Mouse (Mus musculus) lung, embryonic 14.5 days (tissue): ENCODE measurements around the gene 1700020A23Rik. TPM values are rescaled to one million over a fixed set of nuclear protein-coding genes. Genes with fewer than 3 reads are reported as not detected.

Experiments
- ATAC-seq: fragments of 200-750 bp; cut with Nextera tagmentation; 2 replicates; pipeline ENCODE4 v1.8.0; 2017; ENCODE audit warnings: mild to moderate bottlenecking, moderate TSS enrichment, moderate library complexity; ENCODE audit not compliant: insufficient read depth
- DNase-seq: peaks from one replicate; pipeline ENCODE4 v3.0.0-alpha.2; 2015
- H3K27ac ChIP-seq: fragments of 300-500 bp; sonication (generic); 2 replicates; pipeline ENCODE4 v1.5.1; 2014; ENCODE audit warnings: low read depth, mild to moderate bottlenecking, moderate library complexity
- H3K27me3 ChIP-seq: fragments of 300-500 bp; sonication (generic); 2 replicates; pipeline ENCODE4 v1.6.1; 2014; ENCODE audit warnings: low read length, control low read depth; ENCODE audit not compliant: insufficient read depth
- H3K36me3 ChIP-seq: fragments of 300-500 bp; sonication (generic); 2 replicates; pipeline ENCODE4 v1.6.1; 2014; ENCODE audit warnings: control low read depth; ENCODE audit not compliant: insufficient read depth
- H3K4me1 ChIP-seq: fragments of 300-500 bp; sonication (generic); 2 replicates; pipeline ENCODE4 v1.6.1; 2014; ENCODE audit warnings: antibody characterized with exemption, control low read depth; ENCODE audit not compliant: insufficient read depth
- H3K4me2 ChIP-seq: fragments of 300-500 bp; sonication (generic); 2 replicates; pipeline ENCODE4 v1.6.1; 2014; ENCODE audit warnings: mild to moderate bottlenecking
- H3K4me3 ChIP-seq: fragments of 300-500 bp; sonication (generic); 2 replicates; pipeline ENCODE4 v1.5.1; 2014; ENCODE audit warnings: low read depth, low read length
- H3K9ac ChIP-seq: fragments of 300-500 bp; sonication (generic); 2 replicates; pipeline ENCODE4 v1.6.1; 2014
- H3K9me3 ChIP-seq: fragments of 300-500 bp; sonication (generic); 2 replicates; pipeline ENCODE4 v1.6.1; 2016; ENCODE audit warnings: low read depth, low read length, control low read depth
- CTCF ChIP-seq: IDR thresholded peaks from 2 replicates; pipeline ENCODE4 v1.5.1; 2016; ENCODE audit warnings: antibody characterized with exemption, low read depth
- WGBS: fragments of 180-500 bp; shearing (Covaris S2); extraction: QIAGEN DNeasy Blood & Tissue Kit; methylation state at CpG from one replicate; pipeline ENCODE4 v1.1.7; 2014; 5-methylcytosine and 5-hydroxymethylcytosine counted together
- polyA plus RNA-seq: library from polyadenylated mRNA; unstranded; fragments of >200 nt; fragmentation: Nextera tagmentation; extraction: Ambion mirVana; gene quantifications from 2 replicates; pipeline ENCODE4 v1.2.1, GENCODE M21; 2014

The 1700020A23Rik gene
- polyA plus RNA-seq, 1 experiment from 2014 or later, result not detected

DNA sequence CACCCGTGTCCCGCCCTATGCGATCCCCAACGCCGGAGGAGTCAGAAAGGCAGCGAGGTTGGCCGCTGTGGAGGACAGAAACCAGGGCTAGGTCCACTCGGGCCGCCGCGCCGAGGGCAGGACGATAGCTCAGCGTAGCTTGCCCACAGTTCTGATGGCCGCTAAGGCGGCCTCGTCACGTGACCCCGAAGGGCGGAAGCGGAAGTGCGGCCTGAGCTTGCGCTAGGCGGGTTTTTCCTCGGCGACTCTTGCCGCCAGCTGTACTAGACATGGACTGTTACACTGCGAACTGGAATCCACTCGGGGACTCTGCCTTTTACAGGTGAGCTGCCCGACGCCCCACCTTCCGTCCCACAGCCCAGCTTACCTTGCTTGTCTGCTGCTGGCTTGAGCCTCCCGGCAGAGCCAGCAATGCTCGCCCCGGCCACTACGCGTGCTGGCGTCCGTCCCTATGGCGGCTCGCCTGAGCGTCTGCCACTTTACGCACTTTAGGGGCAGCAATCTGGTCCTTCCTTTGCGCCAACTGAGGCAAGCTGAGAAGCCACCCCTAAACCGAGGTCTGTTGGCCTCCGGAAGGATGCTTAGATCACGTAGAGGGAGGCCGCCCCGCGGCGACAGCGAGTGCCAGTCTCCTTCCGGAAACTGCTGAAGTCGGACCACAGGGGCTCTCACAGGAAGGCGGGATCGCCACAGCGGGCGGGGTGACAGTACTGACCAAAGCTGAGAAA lies 19.2 kb downstream of the 1700020A23Rik start, which contains the start of the genes Vps16 and Pced1a:
Vps16 (plus strand) TSS at position 214 of the 728 bp plus-strand sequence.
Pced1a (minus strand) TSS at position 576 of the 728 bp plus-strand sequence.
- WGBS, result under 1% methylated on average over 58 of the region's 58 CpGs
- TF ChIP-seq CTCF, result peak; percentile 73
- H3K27ac ChIP-seq, result peak within 1 kb of the TSS; percentile 84

GRCm38 (mm10) chr2:130425112-130425511 lies 20.1 kb downstream of the 1700020A23Rik start:
- peak; percentile 59 for DNase-seq
- H3K27me3 ChIP-seq, result no peaks in the 10 kb centered on the region
- WGBS, result 39% methylated on average over 5 of the region's 5 CpGs
- H3K4me1 ChIP-seq, result peaks cover 14% of the 10 kb centered on the region; the same call in 1 of the 2 replicates
- H3K4me3 ChIP-seq, result peak overlapping the region; percentile 72
- peak overlapping the region; percentile 83 for H3K9ac ChIP-seq
- H3K36me3 ChIP-seq, result peaks cover 7% of the 10 kb centered on the region; the same call in 1 of the 2 replicates
- H3K4me2 ChIP-seq, result peak overlapping the region; percentile 94
- no peak overlapping the region; the same call in 1 of the 2 replicates for H3K27ac ChIP-seq
- ATAC-seq, result no peak
- peak; percentile 31; the same call in 1 of the 2 replicates for TF ChIP-seq CTCF
- no peaks in the 10 kb centered on the region for H3K9me3 ChIP-seq

More for the DNA sequence above, 19.2 kb downstream of the 1700020A23Rik start, which contains the start of the genes Vps16 and Pced1a:
- Histone ChIP-seq H3K9ac (peak within 1 kb of the TSS; percentile 83), H3K27me3 (no peaks in the 10 kb centered on the region), H3K36me3 (peaks cover 13% of the 10 kb centered on the region; the same call in 1 of the 2 replicates), H3K4me3 (peak within 1 kb of the TSS; percentile 72), H3K4me1 (peaks cover 14% of the 10 kb centered on the region; the same call in 1 of the 2 replicates), H3K4me2 (peak within 1 kb of the TSS; percentile 94), H3K9me3 (no peaks in the 10 kb centered on the region)
- ATAC-seq (peak; percentile 96), DNase-seq (peak; percentile 97)

DNA sequence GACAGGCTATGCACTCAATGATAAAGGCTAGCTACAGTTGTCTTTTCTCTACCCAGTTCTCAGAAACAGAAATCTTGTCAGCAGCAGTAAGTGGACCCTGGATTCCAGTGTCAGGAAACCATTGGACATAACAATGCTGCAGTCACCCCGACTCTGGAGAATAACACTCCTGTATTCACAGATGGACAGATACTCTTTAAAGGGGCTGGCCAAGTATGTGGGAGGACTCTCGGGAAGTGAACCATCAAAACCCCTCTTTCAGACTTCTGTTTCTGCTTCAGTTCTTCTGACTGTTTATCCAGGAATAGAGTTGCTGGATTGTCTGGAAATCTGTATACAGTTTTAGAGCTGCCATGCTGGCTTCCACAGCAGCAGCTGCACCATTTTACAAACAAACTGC lies 24.8 kb downstream of the 1700020A23Rik start:
- H3K36me3 ChIP-seq, result peaks cover 10% of the 10 kb centered on the region; the same call in 1 of the 2 replicates
- TF ChIP-seq CTCF, result no peak
- ATAC-seq, result no peak

DNA sequence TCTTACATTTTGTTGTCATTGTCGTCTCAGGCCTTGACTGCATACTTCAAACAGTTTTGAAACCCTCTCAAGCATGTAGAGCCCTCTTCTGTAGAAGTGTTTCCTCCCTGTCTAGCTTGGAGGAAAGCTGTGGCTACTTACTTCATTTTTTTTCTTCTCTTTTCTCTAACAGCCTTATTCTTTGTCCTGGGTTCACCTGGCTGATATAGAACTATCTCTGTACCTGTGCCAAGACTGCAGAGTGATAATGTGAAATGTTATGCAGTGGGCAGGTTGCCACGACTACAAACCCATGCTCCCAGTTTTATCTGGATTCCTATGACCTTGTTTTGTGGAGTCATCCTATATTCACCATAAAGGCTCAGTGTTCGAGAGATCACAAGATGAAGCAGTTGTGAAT lies 25.4 kb downstream of the 1700020A23Rik start:
- no peak for TF ChIP-seq CTCF
- H3K4me1 ChIP-seq, result no peaks in the 10 kb centered on the region
- no peak overlapping the region for H3K4me2 ChIP-seq
- no peaks in the 10 kb centered on the region for H3K9me3 ChIP-seq
- H3K36me3 ChIP-seq, result peaks cover 10% of the 10 kb centered on the region; the same call in 1 of the 2 replicates
- no peak overlapping the region for H3K4me3 ChIP-seq
- 56% methylated on average over 3 of the region's 3 CpGs for WGBS
- H3K9ac ChIP-seq, result no peak overlapping the region
- H3K27ac ChIP-seq, result no peak overlapping the region
- H3K27me3 ChIP-seq, result no peaks in the 10 kb centered on the region
- DNase-seq (no peak), ATAC-seq (no peak)

More for the DNA sequence above, 24.8 kb downstream of the 1700020A23Rik start:
- H3K27me3 ChIP-seq, result no peaks in the 10 kb centered on the region
- no peak overlapping the region for H3K27ac ChIP-seq
- H3K4me1 ChIP-seq, result peaks cover 5% of the 10 kb centered on the region; the same call in 1 of the 2 replicates
- 61% methylated on average over 2 of the region's 2 CpGs for WGBS
- H3K9me3 ChIP-seq, result no peaks in the 10 kb centered on the region
- H3K4me3 ChIP-seq, result no peak overlapping the region
- no peak for DNase-seq
- no peak overlapping the region for H3K4me2 ChIP-seq
- no peak overlapping the region for H3K9ac ChIP-seq

GRCm38 (mm10) chr2:130432157-130432556 lies 27.1 kb downstream of the 1700020A23Rik start:
- Histone ChIP-seq H3K9me3 (no peaks in the 10 kb centered on the region), H3K27ac (no peak overlapping the region), H3K4me3 (no peak overlapping the region), H3K36me3 (peaks cover 10% of the 10 kb centered on the region; the same call in 1 of the 2 replicates), H3K4me2 (no peak overlapping the region), H3K27me3 (no peaks in the 10 kb centered on the region), H3K9ac (no peak overlapping the region), H3K4me1 (no peaks in the 10 kb centered on the region)
- WGBS, result 83% methylated on average over 3 of the region's 3 CpGs
- DNase-seq (no peak), ATAC-seq (no peak)
- TF ChIP-seq CTCF, result no peak

- DNase-seq (peak; percentile 86), ATAC-seq (peak; percentile 41; the same call in 1 of the 2 replicates)
Measured at GRCm38 (mm10) chr2:130433152-130433551, 28.1 kb downstream of the 1700020A23Rik start.

GRCm38 (mm10) chr2:130436769-130437168 lies 31.7 kb downstream of the 1700020A23Rik start:
- no peak overlapping the region for H3K9ac ChIP-seq
- no peaks in the 10 kb centered on the region for H3K27me3 ChIP-seq
- H3K4me3 ChIP-seq, result no peak overlapping the region
- TF ChIP-seq CTCF, result no peak
- H3K36me3 ChIP-seq, result peaks cover 49% of the 10 kb centered on the region
- ATAC-seq (no peak), DNase-seq (no peak)
- no peak overlapping the region for H3K27ac ChIP-seq
- no peak overlapping the region for H3K4me2 ChIP-seq
- no peaks in the 10 kb centered on the region for H3K9me3 ChIP-seq
- no peaks in the 10 kb centered on the region for H3K4me1 ChIP-seq
- WGBS, result 94% methylated on average over 1 of the region's 1 CpGs

More at GRCm38 (mm10) chr2:130433152-130433551, 28.1 kb downstream of the 1700020A23Rik start:
- TF ChIP-seq CTCF, result peak; percentile 72
- Histone ChIP-seq H3K4me2 (no peak overlapping the region), H3K4me3 (no peak overlapping the region), H3K27ac (no peak overlapping the region), H3K9me3 (no peaks in the 10 kb centered on the region), H3K4me1 (no peaks in the 10 kb centered on the region), H3K27me3 (no peaks in the 10 kb centered on the region), H3K36me3 (peaks cover 16% of the 10 kb centered on the region), H3K9ac (no peak overlapping the region)
- 22% methylated on average over 4 of the region's 4 CpGs for WGBS
